Comparison of ENCODE assay signal across 31 mouse cellular contexts in the genomic region with DNA sequence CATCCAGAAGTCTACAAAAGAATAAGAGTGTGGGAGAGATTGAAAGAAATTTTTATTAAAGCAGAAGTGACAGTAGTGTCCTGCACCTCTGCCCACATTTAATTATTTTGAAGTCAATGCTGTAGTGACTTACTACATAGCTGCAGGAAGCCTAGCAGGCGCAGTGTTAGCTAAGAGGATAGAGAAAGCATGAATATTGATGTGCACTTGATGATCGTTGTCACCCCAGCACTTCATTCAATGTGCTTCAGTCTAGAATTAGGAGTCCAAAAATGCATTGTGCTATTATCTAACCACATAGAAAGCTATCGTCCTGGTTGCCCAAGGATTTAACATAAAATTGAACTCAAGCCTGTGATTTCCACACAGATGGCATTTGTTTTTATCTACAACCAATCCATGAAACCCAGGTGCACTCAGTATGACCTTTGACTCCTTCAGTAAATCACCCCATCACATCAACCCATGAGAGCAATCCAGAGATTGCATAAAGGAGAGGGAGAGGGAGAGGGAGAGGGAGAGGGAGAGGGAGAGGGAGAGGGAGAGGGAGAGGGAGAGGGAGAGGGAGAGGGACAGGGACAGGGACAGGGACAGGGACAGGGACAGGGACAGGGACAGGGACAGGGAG.
DNase-seq lines count a peak whose midpoint lies in the region; ATAC-seq and TF ChIP-seq lines count a peak whose summit lies in the region.
"Had no signal": no experiment of that assay in that cellular context is flagged by ENCODE, and none has a peak within 500 bp of the region (broad histone marks: within the 10 kb centered on the region; RNA-seq: fewer than 3 reads in every experiment).

No protein-coding gene starts in this region.

- no peak for TF ChIP-seq EP300 in liver, postnatal 0 days (IDR thresholded peaks at IDR 0.05; ENCODE audit: low read depth)

- peak; percentile 77 for ATAC-seq in liver, postnatal 0 days
- 0 out of 2 replicates have a peak, but pooled peaks have one; percentile 56 for ATAC-seq in midbrain, embryonic 12.5 days (ENCODE audit: low FRiP score, low read depth)
- ATAC-seq: forebrain, embryonic 15.5 days; hindbrain, embryonic 16.5 days; Patski had no signal

- no peak overlapping the region for H3K9ac ChIP-seq in liver, postnatal 0 days (replicated peaks)
- H3K9ac ChIP-seq in midbrain, embryonic 12.5 days (replicated peaks): no peak overlapping the region
- H3K9ac ChIP-seq: embryonic facial prominence, embryonic 13.5 days; forebrain, embryonic 12.5 days; forebrain, embryonic 15.5 days; heart, embryonic 13.5 days; hindbrain, embryonic 13.5 days had no signal

- H3K36me3 ChIP-seq in liver, postnatal 0 days (replicated peaks; ENCODE audit: insufficient read depth, low read length): no peaks in the 10 kb centered on the region
- no peaks in the 10 kb centered on the region for H3K36me3 ChIP-seq in midbrain, embryonic 12.5 days
- H3K36me3 ChIP-seq in midbrain, embryonic 10.5 days: no peaks in the 10 kb centered on the region
- H3K36me3 ChIP-seq: embryonic facial prominence, embryonic 10.5 days; embryonic facial prominence, embryonic 13.5 days; forebrain, embryonic 12.5 days; forebrain, embryonic 15.5 days; G1E; heart, embryonic 10.5 days; heart, embryonic 13.5 days; hindbrain, embryonic 13.5 days had no signal

- 61% methylated on average over 3 of the region's 3 CpGs for WGBS in liver, postnatal 0 days (ENCODE audit: insufficient replicate concordance)
- 38% methylated on average over 3 of the region's 3 CpGs for WGBS in midbrain, embryonic 12.5 days
- WGBS in midbrain, embryonic 10.5 days: 70% methylated on average over 3 of the region's 3 CpGs

- DNase-seq in embryo, embryonic 11 days: peak; percentile 12
- no peak for DNase-seq in embryo, embryonic 10 days (ENCODE audit: low spot score)
- DNase-seq in liver, postnatal 0 days: no peak
- DNase-seq in liver: no peak
- DNase-seq in midbrain, embryonic 10.5 days (ENCODE audit: low spot score): no peak
- DNase-seq in brain, adult 2 months (ENCODE audit: low read depth, low spot score): peak; percentile 3
- DNase-seq in right cerebral cortex, adult 18-20 months: no peak
- DNase-seq: adrenal gland, postnatal 10 days; adrenal gland, postnatal 36 days; B cell, adult 2 months; cerebellum, adult 11 months; cerebellum, adult 2 months; cerebellum, adult 9-11 months; cerebellum, postnatal 25 days; gastrocnemius, postnatal 36 days; heart, adult 2 months; heart, postnatal 14 days; heart, postnatal 4 days had no signal

- no peak overlapping the region for H3K4me3 ChIP-seq in liver, postnatal 0 days (ENCODE audit: low read depth, low read length)
- H3K4me3 ChIP-seq in midbrain, embryonic 12.5 days: no peak overlapping the region
- no peak overlapping the region for H3K4me3 ChIP-seq in midbrain, embryonic 10.5 days
- H3K4me3 ChIP-seq: embryonic facial prominence, embryonic 10.5 days; embryonic facial prominence, embryonic 13.5 days; erythroblast, embryonic 14.5 days; forebrain, embryonic 12.5 days; forebrain, embryonic 15.5 days; heart, adult 2 months; heart, embryonic 10.5 days; heart, embryonic 13.5 days; hindbrain, embryonic 13.5 days had no signal

- H3K4me1 ChIP-seq in liver, postnatal 0 days (ENCODE audit: insufficient read depth): no peaks in the 10 kb centered on the region
- no peaks in the 10 kb centered on the region for H3K4me1 ChIP-seq in midbrain, embryonic 12.5 days
- H3K4me1 ChIP-seq in midbrain, embryonic 10.5 days: no peaks in the 10 kb centered on the region; the same call in 1 of the 2 replicates
- H3K4me1 ChIP-seq: embryonic facial prominence, embryonic 10.5 days; forebrain, embryonic 15.5 days; heart, embryonic 10.5 days; heart, embryonic 13.5 days; hindbrain, embryonic 13.5 days had no signal

- no peak overlapping the region for H3K27ac ChIP-seq in liver, postnatal 0 days (ENCODE audit: low read depth)
- no peak overlapping the region for H3K27ac ChIP-seq in midbrain, embryonic 12.5 days (replicated peaks)
- no peak overlapping the region for H3K27ac ChIP-seq in midbrain, embryonic 10.5 days (replicated peaks)
- H3K27ac ChIP-seq: embryonic facial prominence, embryonic 10.5 days; embryonic facial prominence, embryonic 13.5 days; forebrain, embryonic 12.5 days; forebrain, embryonic 15.5 days; heart, adult 2 months; heart, embryonic 10.5 days; heart, embryonic 13.5 days; hindbrain, embryonic 13.5 days had no signal

- no peaks in the 10 kb centered on the region for H3K27me3 ChIP-seq in liver, postnatal 0 days (ENCODE audit: insufficient read depth, low read length)
- no peaks in the 10 kb centered on the region for H3K27me3 ChIP-seq in midbrain, embryonic 12.5 days
- H3K27me3 ChIP-seq in midbrain, embryonic 10.5 days (ENCODE audit: low read depth, poor library complexity, severe bottlenecking): no peaks in the 10 kb centered on the region
- H3K27me3 ChIP-seq: CH12.LX; embryonic facial prominence, embryonic 13.5 days; forebrain, embryonic 12.5 days; forebrain, embryonic 15.5 days; heart, embryonic 13.5 days; hindbrain, embryonic 13.5 days had no signal

- H3K4me2 ChIP-seq in liver, postnatal 0 days (ENCODE audit: low read depth, low read length): no peak overlapping the region
- H3K4me2 ChIP-seq in midbrain, embryonic 12.5 days (replicated peaks): no peak overlapping the region
- H3K4me2 ChIP-seq: embryonic facial prominence, embryonic 13.5 days; forebrain, embryonic 12.5 days; forebrain, embryonic 15.5 days; heart, embryonic 13.5 days; hindbrain, embryonic 13.5 days had no signal

- H3K9me3 ChIP-seq in liver, postnatal 0 days (ENCODE audit: low read length): no peaks in the 10 kb centered on the region
- no peaks in the 10 kb centered on the region for H3K9me3 ChIP-seq in midbrain, embryonic 12.5 days
- no peaks in the 10 kb centered on the region for H3K9me3 ChIP-seq in midbrain, embryonic 10.5 days (replicated peaks)
- H3K9me3 ChIP-seq: embryonic facial prominence, embryonic 10.5 days; embryonic facial prominence, embryonic 13.5 days; forebrain, embryonic 12.5 days; forebrain, embryonic 15.5 days; G1E; heart, embryonic 10.5 days; heart, embryonic 13.5 days; hindbrain, embryonic 13.5 days had no signal

- no peak for TF ChIP-seq CTCF in liver, postnatal 0 days (IDR thresholded peaks at IDR 0.05; ENCODE audit: low read depth)

Comparison
In these comparisons a context has a peak if more than half of its experiments do, and no peak if none do; other contexts are left out.
1. DNase-seq: peak in embryo, embryonic 11 days (single experiment) and brain, adult 2 months (single experiment); none in embryo, embryonic 10 days (single experiment), liver, postnatal 0 days (single experiment), liver (single experiment), midbrain, embryonic 10.5 days (single experiment) and right cerebral cortex, adult 18-20 months (single experiment).